Mouse (Mus musculus): ENCODE results near the gene Cpox.

Cpox gene

DNA sequence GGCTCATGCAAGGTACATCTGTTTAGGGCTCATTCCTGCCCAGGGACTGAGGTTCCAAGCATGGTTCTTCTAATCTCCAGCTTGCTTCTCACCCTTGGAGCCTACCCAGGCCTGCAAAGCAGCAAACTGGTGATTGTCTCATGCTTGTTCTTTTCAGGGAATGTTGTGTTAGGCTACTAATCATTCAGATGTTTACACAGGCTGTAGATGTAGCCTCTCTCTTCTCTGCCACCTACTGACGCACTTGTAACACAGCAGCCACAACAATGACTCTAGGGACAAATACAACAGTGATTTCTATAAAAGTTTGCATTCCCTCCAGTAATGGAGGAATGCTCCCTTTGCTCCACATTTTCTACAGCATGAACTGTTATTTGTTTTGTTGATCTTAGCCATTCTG lies 81.2 kb downstream of the Cpox start:
- peak; percentile 46 for DNase-seq (ENCODE audit: low read depth, low spot score)

DNA sequence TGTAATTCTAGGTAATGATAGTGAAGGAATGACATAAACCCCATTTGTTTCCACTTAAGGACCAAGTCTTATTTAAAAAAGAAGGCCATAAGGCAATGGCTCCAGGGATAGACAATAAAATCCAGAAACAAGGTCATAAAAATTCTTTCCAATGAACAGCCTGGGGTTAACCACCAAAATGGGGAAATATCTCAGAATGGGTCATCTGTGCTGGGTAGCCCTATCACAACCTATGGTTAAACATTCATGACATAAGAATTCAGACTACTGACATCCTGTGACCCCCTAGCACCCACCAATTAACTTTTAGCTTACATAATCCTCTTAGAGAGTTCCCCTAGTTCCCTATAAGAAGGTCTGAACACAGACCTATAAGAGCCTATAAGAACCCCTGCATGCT lies 86.1 kb downstream of the Cpox start:
- no peak for DNase-seq (ENCODE audit: low read depth, low spot score)

DNA sequence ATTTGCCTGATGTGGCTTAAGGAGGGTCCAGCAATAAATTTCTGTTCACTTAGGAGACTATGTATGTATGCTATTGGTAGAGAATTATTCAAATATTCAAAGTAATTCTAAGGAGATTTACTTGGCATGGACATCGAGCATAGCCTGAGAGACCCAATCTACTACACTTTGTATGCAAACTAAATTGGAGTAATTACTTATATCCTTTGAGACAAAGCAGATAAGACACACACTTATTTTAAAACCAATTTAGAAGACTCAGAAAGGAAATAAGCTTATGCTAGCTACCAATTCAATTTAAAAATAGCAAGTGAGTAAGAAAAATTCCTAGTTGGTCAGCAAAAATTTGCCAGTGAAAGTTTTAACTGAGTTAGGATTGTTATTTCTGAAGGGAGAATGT lies 93.0 kb downstream of the Cpox start, which contains the start of gene Olfr172:
Olfr172 (minus strand) TSS at position 101 of the 400 bp plus-strand sequence.
- DNase-seq (ENCODE audit: low read depth, low spot score), result no peak

Measured in A20 (cell line).